Mouse (Mus musculus) hindbrain, embryonic 11.5 days (tissue): Measurements from ENCODE around the gene Nradd. TPM values are rescaled to one million over a fixed set of nuclear protein-coding genes. Genes with fewer than 3 reads are reported as not detected.
A peak's percentile ranks its signal among the peaks of the same experiment; 100 is the strongest.

Source experiments
- ATAC-seq: fragments of 200-750 bp; cut with Nextera tagmentation; 2 replicates; pipeline ENCODE4 v1.8.0; 2017; ENCODE audit warnings: mild to moderate bottlenecking, moderate TSS enrichment, moderate library complexity; ENCODE audit not compliant: low FRiP score
- DNase-seq: peaks from one replicate; pipeline ENCODE4 v3.0.0-alpha.2; 2015; ENCODE audit warnings: low spot score
- H3K27ac ChIP-seq: fragments of 300-500 bp; sonication (generic); 2 replicates; pipeline ENCODE4 v1.5.1; 2014; ENCODE audit warnings: mild to moderate bottlenecking, low read depth, low read length
- H3K27me3 ChIP-seq: fragments of 300-500 bp; sonication (generic); 2 replicates; pipeline ENCODE4 v1.6.1; 2014; ENCODE audit warnings: mild to moderate bottlenecking, low read length, moderate library complexity, mixed read lengths; ENCODE audit not compliant: control insufficient read depth, insufficient read depth
- H3K36me3 ChIP-seq: fragments of 300-500 bp; sonication (generic); 2 replicates; pipeline ENCODE4 v1.6.1; 2014; ENCODE audit warnings: mild to moderate bottlenecking, low read length, moderate library complexity, mixed read lengths; ENCODE audit not compliant: control insufficient read depth, insufficient read depth
- H3K4me1 ChIP-seq: fragments of 300-500 bp; sonication (generic); replicated peaks from 2 replicates; pipeline ENCODE4 v1.6.1; 2014; ENCODE audit warnings: low read length, mixed read lengths; ENCODE audit not compliant: control insufficient read depth, insufficient read depth
- H3K4me2 ChIP-seq: fragments of 300-500 bp; sonication (generic); replicated peaks from 2 replicates; pipeline ENCODE4 v1.6.1; 2014; ENCODE audit warnings: mild to moderate bottlenecking, low read depth, low read length
- H3K4me3 ChIP-seq: fragments of 300-500 bp; sonication (generic); 2 replicates; pipeline ENCODE4 v1.5.1; 2014; ENCODE audit warnings: low read depth, low read length
- H3K9ac ChIP-seq: fragments of 300-500 bp; sonication (generic); 2 replicates; pipeline ENCODE4 v1.6.1; 2014; ENCODE audit warnings: low read depth, low read length
- H3K9me3 ChIP-seq: fragments of 300-500 bp; sonication (generic); 2 replicates; pipeline ENCODE4 v1.6.1; 2016; ENCODE audit warnings: low read length; ENCODE audit not compliant: control insufficient read depth
- WGBS: fragments of 180-500 bp; shearing (Covaris S2); extraction: QIAGEN DNeasy Blood & Tissue Kit; methylation state at CpG from one replicate; pipeline ENCODE4 v1.1.7; 2014; 5-methylcytosine and 5-hydroxymethylcytosine counted together
- polyA plus RNA-seq: library from polyadenylated mRNA; unstranded; fragments of >200 nt; fragmentation: Nextera tagmentation; extraction: Ambion mirVana; gene quantifications from 2 replicates; pipeline ENCODE4 v1.2.1, GENCODE M21; 2014

Gene Nradd
- polyA plus RNA-seq, 1 experiment from 2014 or later: 21.9 TPM

- peaks cover 19% of the 10 kb centered on the region for H3K27me3 ChIP-seq
- no peak overlapping the region for H3K4me2 ChIP-seq
- no peak overlapping the region for H3K27ac ChIP-seq
- ATAC-seq: no peak
- H3K9ac ChIP-seq: no peak overlapping the region
- no peaks in the 10 kb centered on the region for H3K36me3 ChIP-seq
- H3K4me3 ChIP-seq: no peak overlapping the region
- DNase-seq: no peak
- H3K9me3 ChIP-seq: no peaks in the 10 kb centered on the region
- H3K4me1 ChIP-seq: peaks cover 5% of the 10 kb centered on the region
- 90% methylated on average over 15 of the region's 15 CpGs for WGBS
Measured at GRCm38 (mm10) chr9:110630171-110630570, 5.9 kb upstream of the Nradd start.

- Histone ChIP-seq H3K4me1 (peaks cover 8% of the 10 kb centered on the region), H3K36me3 (0 out of 2 replicates have a peak, but pooled peaks cover 4% of the 10 kb centered on the region), H3K9ac (peak overlapping the region; percentile 72), H3K27me3 (peaks cover under 1% of the 10 kb centered on the region; the same call in 1 of the 2 replicates), H3K4me2 (peak overlapping the region; percentile 96), H3K9me3 (no peaks in the 10 kb centered on the region), H3K4me3 (peak overlapping the region; percentile 55), H3K27ac (peak overlapping the region; percentile 63; the same call in 1 of the 2 replicates)
- DNase-seq: no peak
- WGBS: 75% methylated on average over 11 of the region's 11 CpGs
- ATAC-seq: no peak
Measured at GRCm38 (mm10) chr9:110625350-110625908, 1.2 kb upstream of the Nradd start.

GRCm38 (mm10) chr9:110623416-110624195 lies 646 bp downstream of the Nradd start:
- no peaks in the 10 kb centered on the region for H3K9me3 ChIP-seq
- peak overlapping the region; percentile 96 for H3K4me2 ChIP-seq
- H3K27ac ChIP-seq: peak overlapping the region; percentile 83
- DNase-seq (no peak), ATAC-seq (no peak)
- H3K9ac ChIP-seq: peak overlapping the region; percentile 72
- H3K4me1 ChIP-seq: peaks cover 8% of the 10 kb centered on the region
- 0 out of 2 replicates have a peak, but pooled peaks cover 4% of the 10 kb centered on the region for H3K36me3 ChIP-seq
- WGBS: 46% methylated on average over 8 of the region's 8 CpGs
- H3K27me3 ChIP-seq: no peaks in the 10 kb centered on the region; the same call in 1 of the 2 replicates
- H3K4me3 ChIP-seq: peak overlapping the region; percentile 55

- Histone ChIP-seq H3K4me2 (no peak overlapping the region), H3K4me3 (no peak overlapping the region), H3K4me1 (peaks cover 8% of the 10 kb centered on the region), H3K9me3 (no peaks in the 10 kb centered on the region), H3K27me3 (no peaks in the 10 kb centered on the region; the same call in 1 of the 2 replicates), H3K9ac (no peak overlapping the region), H3K36me3 (peaks cover 5% of the 10 kb centered on the region), H3K27ac (no peak overlapping the region)
- ATAC-seq (no peak), DNase-seq (no peak)
- 85% methylated on average over 12 of the region's 12 CpGs for WGBS
Measured at GRCm38 (mm10) chr9:110622621-110623219, 1.5 kb downstream of the Nradd start.

- 94% methylated on average over 7 of the region's 7 CpGs for WGBS
- no peak for DNase-seq
- ATAC-seq: no peak
- Histone ChIP-seq H3K9me3 (no peaks in the 10 kb centered on the region), H3K4me3 (no peak overlapping the region), H3K36me3 (peaks cover 8% of the 10 kb centered on the region), H3K9ac (no peak overlapping the region), H3K27ac (no peak overlapping the region), H3K27me3 (no peaks in the 10 kb centered on the region), H3K4me2 (no peak overlapping the region), H3K4me1 (peaks cover 8% of the 10 kb centered on the region)
Measured at GRCm38 (mm10) chr9:110620685-110621084, 3.6 kb downstream of the Nradd start.

GRCm38 (mm10) chr9:110620180-110620579 lies 4.1 kb downstream of the Nradd start:
- Histone ChIP-seq H3K9ac (no peak overlapping the region), H3K9me3 (no peaks in the 10 kb centered on the region), H3K4me3 (no peak overlapping the region), H3K4me2 (no peak overlapping the region), H3K27me3 (no peaks in the 10 kb centered on the region), H3K36me3 (peaks cover 8% of the 10 kb centered on the region), H3K4me1 (peaks cover 5% of the 10 kb centered on the region; the same call in 1 of the 2 replicates), H3K27ac (no peak overlapping the region)
- no peak for ATAC-seq
- 89% methylated on average over 7 of the region's 7 CpGs for WGBS
- DNase-seq: no peak

GRCm38 (mm10) chr9:110617081-110617480 lies 7.2 kb downstream of the Nradd start:
- no peak for ATAC-seq

GRCm38 (mm10) chr9:110611471-110611870 lies 12.8 kb downstream of the Nradd start:
- Histone ChIP-seq H3K9me3 (no peaks in the 10 kb centered on the region), H3K4me2 (no peak overlapping the region), H3K4me3 (no peak overlapping the region), H3K4me1 (no peaks in the 10 kb centered on the region), H3K9ac (no peak overlapping the region), H3K27ac (no peak overlapping the region), H3K36me3 (0 out of 2 replicates have a peak, but pooled peaks cover 2% of the 10 kb centered on the region), H3K27me3 (no peaks in the 10 kb centered on the region)
- no peak for DNase-seq
- no peak for ATAC-seq
- WGBS: 90% methylated on average over 3 of the region's 3 CpGs

More at GRCm38 (mm10) chr9:110617081-110617480, 7.2 kb downstream of the Nradd start:
- Histone ChIP-seq H3K4me2 (no peak overlapping the region), H3K27ac (no peak overlapping the region), H3K9ac (no peak overlapping the region), H3K9me3 (no peaks in the 10 kb centered on the region), H3K4me1 (no peaks in the 10 kb centered on the region), H3K36me3 (peaks cover 9% of the 10 kb centered on the region), H3K4me3 (no peak overlapping the region), H3K27me3 (no peaks in the 10 kb centered on the region)
- 91% methylated on average over 3 of the region's 3 CpGs for WGBS
- DNase-seq: no peak
